Mouse (Mus musculus) MEL-GATA-1-ER (cell line): ENCODE results near the gene Olfr532.
"Not testable (repeated sequence)": the region's sequence is repeated elsewhere in the genome, so short reads cannot be mapped to it uniquely, and the experiment has no call there.

Source experiments
- DNase-seq: peaks from one replicate; pipeline ENCODE4 v3.0.0-alpha.2; 2012; ENCODE audit warnings: low read depth; ENCODE audit errors: extremely low read depth

Olfr532 gene

DNA sequence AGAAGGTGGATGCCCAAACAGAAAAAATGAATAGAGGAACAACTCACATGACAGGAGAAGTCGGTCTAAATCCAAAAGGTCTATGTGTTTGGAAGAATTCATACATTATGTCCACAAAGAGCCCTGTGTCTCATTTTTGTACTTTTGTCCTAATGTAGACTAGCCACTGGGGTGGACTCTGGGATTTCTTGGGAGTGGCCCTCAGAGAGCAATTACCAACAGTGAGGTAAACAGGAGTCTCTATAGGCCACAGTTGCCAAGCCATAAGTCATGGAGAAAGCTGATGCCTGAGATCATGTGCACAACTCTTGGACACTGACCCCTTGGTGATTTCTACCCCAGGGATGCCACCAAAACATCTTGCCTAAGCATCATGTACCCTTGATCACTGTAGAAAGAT is at the start of gene Olfr532:
Olfr532 (minus strand) TSS at position 101 of the 400 bp plus-strand sequence.
- DNase-seq, result no peak

DNA sequence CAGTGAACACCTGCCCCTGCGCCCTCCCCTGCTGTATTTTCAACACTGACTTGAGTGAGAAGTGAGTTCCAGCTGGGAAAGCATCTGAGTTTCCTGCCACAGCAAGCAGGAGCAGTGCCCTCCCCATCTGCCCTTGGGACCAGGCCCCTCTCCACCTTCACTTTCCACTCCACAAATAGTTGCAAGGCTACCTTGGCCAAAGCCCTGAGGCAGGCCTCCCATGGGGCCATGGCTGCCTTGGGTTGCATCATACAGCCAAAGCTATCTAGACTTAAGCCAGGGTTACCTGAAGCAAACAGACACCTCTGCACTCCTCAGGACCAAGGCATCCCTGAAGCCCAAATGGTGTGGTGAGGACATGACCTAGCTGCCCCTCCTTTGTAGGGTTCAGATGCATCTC is 41.6 kb upstream of the Olfr532 start, which contains the start of gene Olfr533:
Olfr533 (plus strand) TSS at position 301 of the 400 bp plus-strand sequence.
- DNase-seq, result not testable (repeated sequence)

DNA sequence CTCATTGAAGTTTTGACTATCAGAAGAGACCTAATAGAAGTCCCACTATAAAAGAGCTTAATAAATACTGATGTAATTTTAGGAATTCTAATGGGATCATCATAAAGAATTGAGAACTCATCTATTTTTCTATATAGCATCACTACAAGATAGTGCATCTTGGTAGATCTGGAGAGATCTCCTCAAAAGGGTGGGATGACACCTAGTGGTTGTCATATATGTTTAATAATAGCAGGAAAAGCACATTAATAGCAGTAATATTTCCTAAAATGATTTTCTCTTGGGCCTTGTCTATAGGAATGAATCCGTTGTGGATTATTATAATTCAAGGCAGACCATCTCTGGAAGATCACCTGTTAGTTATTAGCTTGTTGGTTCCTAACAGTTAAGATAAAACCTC is 21.7 kb upstream of the Olfr532 start:
- no peak for DNase-seq

DNA sequence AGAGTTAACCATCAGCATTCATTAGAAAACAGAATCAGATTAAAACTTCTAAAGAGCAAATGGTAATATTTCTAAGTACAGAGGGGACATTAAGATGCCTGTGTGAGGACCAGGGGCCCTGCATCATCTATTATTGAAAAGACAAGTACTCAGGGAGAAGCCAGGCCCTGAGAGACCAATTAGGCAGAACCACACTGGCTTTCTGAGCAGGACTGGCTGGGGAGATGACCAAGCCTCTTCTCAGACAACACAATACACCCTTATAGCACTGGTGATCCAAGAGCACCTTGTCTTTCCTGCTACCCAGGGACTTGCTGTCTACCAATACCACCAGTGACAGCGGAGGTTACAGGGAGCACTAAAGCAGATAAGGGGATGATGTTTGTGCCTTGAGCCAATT is 18.6 kb downstream of the Olfr532 start, which contains the start of gene Olfr531:
Olfr531 (minus strand) TSS at position 101 of the 400 bp plus-strand sequence.
- no peak for DNase-seq

DNA sequence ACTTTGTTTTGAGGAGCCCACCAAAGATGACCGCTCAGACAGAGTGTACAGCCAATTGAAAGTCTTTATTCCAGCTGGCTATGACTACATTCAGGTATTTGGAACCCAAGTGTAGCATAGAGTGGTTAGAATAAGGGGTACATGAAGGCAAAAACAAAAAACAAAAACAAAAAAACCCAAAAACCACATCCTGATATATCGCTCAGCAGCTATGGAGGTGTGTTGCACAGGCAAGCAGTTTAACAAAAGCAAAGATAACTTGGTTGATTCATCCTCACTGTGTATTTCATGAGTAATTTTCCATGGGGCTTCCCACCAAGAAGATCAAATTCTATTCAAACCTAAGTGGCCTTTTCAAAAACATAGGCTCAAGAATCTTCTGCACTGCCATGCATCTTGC is 44.5 kb downstream of the Olfr532 start:
- DNase-seq, result no peak

DNA sequence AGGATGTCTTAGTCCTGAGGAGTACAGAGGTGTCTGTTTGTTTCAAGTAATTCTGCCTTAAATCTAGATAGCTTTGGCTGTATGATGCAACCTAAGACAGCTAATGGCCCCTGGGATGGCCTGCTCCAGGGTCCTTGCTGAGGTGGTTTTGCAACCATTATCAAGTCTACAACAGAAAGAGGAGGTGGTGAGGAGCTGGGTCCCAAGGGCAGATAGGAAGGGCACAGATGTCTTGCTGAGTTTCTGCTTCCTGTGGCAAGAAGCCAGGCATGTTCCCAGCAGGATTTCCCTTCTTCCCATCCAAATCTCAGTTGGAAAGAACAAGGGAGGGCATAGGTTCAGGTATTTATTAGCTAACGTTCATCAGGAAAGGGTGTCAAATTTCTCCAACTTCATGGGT is 45.2 kb downstream of the Olfr532 start, which contains the start of gene Olfr530:
Olfr530 (minus strand) TSS at position 101 of the 400 bp plus-strand sequence.
- no peak for DNase-seq

DNA sequence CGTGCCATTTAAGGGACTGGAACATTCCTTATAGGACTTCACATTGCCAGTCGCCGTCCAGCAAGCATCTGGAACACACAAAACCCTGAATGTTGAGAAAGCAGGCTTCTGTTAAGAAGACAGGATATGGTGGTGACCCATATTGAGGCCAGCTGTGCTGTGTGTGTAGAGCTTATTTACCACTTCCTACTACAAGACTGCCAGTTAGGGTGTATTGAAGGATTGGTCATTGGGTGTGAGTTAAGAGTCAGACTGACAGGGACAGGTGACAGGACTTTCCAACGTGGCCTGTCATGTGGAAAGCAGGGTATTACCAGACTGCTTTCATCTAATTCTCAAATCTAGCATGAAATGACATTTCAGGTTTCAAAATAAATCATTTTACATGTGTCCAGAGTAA is 47.1 kb downstream of the Olfr532 start:
- no peak for DNase-seq
